Mouse (Mus musculus) T-helper 17 cell (primary cell): Measurements from ENCODE around the gene Stox2.
"Not testable (repeated sequence)": the region's sequence is repeated elsewhere in the genome, so short reads cannot be mapped to it uniquely, and the experiment has no call there.

Experiments used
- in situ Hi-C, 2 experiments: fragments of 300-600 bp; cut with MboI, MseI; formaldehyde crosslinking; loops; 1 replicate in 1 of 2; 2 replicates in 1 of 2; pipeline ENCODE4 v1.15.1; 2025; ENCODE audit warnings: high pct_unique_total_duplicates in 2 of 2

The Stox2 gene

DNA sequence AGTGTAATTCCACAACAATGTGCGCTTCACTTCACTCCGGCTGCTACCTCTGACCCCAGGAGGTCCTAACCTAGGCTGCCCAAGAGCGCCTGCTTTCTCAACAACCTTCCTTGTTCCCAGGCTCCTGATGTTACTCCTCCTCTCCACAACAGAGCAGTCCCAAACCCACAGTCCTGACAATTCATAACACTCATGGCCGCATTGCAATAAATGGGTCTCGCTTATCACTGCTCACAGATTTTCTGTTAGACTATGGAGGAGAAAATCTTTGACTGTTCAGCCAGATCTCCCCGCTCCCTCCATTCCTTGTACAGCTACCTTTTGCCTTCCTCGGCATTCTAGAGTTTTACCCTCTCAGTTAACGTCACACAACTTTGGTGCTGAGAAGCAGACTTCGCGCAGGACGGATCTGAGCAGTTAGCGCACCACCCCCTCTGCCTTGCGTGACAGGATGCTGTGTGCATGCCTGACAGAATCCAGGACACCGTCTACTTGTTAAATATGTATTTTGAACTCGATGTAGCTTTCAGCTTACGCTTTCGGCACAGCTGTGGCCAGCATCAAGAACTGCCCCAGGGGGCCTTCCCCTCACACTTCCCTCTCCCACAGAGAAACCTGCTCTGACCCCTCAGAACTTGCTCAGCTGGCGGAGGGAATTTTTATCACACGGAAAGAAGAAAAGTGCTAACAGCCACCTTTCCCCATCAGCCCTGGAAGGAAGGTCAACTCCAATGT lies at the start of gene Stox2:
Stox2 (minus strand) TSS at position 51 of the 735 bp plus-strand sequence.
- in situ Hi-C loops, result no loop called here

DNA sequence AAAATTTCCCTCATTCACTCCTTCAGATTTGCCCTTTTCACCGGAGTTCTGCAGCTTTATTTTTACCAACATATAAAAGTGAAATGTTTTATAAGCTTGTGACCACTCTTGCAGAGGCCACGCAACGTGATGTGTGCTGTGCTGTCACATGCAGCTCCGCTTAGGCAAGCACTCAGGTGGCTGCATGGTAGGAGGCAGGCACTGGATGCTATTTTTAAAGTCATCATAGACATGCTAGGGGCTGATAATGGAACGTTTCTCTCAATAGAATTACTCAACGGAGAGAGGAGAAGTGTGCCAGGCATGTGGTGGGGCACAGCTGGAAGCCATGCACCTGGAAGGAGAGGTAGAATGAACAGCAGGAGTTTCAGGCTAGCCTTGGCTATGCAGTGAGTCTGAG lies 49.3 kb upstream of the Stox2 start:
- in situ Hi-C loops, result loop anchor here in 1 of 2 experiments (10.0 kb wide), 1 partner anchor 829 kb away; no protein-coding TSS in a partner anchor

DNA sequence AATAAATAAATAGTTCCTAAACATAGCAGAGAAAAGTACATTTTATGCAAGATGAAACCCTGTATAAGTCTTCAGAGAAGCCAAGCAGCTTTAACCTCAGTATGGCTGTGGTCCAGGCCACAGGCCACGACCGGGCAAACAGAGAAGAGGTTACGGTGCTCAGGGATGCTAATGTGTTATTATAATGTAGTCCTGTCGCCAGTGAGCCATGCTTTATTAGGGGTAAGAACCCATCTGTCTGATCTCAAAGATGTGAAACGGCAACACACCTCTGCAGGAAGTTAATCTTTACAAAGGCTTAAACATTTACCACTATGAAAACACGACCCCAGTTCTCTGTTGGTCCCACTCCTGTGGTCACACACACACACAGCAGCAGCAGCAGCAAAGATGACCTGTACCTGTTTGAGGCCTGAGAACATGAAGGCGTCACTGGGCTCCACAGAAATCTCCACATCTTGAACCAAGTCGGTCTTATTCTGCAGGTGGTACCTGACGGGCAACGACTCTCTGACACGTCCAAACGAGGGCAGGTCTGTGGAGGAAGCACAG lies 48.5 kb upstream of the Stox2 start:
- in situ Hi-C loops, result loop anchor here in 1 of 2 experiments (10.0 kb wide), 1 partner anchor 830 kb away; no protein-coding TSS in a partner anchor

DNA sequence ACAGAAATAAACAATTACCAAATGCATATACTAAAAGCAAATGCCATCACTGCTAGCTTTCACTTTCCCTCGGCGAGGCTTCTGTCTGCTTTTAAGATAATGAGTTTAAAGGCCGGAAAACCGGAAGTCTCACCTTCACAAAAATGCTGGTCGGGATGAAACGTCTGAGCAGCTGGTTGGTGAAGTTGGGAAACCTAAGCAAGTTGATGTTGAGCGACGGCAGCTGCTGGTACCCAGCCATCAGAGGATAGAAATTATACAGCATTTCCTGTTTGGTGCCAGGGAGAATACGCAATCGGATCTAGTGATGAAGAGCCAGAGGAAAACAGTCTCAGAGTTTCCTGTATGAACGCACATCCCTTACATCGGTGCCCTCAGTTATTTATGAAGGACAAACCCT lies 46.9 kb upstream of the Stox2 start:
- in situ Hi-C loops, result loop anchor here in 1 of 2 experiments (10.0 kb wide), 1 partner anchor 832 kb away; no protein-coding TSS in a partner anchor

DNA sequence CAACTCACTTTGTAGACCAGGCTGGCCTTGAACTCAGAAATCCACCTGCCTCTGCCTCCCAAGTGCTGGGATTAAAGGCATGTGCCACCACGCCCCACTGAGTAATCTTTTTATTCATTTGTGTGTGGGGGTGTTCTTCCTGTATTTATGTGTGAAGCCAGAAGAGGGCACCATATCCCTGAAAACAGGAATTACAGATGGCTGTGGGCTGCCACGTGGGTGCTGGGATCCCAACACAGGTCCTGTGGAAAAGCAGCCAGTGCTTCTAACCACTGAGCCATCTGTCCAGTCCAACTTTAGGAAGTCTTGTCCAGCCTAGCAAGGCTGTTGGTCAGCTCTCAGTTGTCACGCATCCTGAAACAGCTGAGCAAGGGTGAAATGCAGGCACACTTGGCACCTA lies 41.1 kb upstream of the Stox2 start:
- in situ Hi-C loops, result loop anchor here in 1 of 2 experiments (5.0 kb wide), 1 partner anchor 85 kb away; no protein-coding TSS in a partner anchor

DNA sequence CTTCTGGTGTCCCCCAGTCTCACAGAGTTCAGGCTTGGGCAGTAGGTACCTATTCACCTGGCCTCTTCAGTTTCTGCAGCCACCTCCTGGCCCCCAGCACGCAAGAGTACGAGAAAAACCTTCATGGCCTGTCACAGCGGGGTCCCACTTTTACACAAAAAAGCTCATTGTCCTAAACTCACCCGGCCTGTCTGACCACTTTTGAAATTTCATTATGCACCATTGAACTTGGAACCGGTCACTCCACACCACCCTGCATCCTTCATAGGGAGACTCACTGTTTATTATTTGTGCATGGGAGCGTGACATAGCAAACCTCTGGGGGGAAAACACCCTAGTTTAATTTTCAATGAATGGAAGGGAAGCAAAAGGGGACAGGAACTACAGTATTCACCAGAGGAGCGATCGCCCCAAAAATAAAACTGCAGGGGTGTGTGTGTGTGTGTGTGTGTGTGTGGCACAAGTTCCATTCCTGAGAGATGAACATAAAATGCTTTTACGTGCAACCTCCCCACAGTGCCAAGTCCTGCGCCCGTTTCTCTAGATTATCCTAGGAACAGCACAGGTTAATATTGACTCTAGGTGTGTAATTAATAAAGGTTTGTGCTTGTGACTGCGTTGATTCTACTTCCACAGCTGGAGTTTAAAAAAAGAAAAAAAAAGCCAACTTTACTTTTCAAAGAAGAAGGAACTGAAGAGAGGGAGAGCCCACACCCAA lies 36.4 kb upstream of the Stox2 start:
- in situ Hi-C loops, result no loop called here

DNA sequence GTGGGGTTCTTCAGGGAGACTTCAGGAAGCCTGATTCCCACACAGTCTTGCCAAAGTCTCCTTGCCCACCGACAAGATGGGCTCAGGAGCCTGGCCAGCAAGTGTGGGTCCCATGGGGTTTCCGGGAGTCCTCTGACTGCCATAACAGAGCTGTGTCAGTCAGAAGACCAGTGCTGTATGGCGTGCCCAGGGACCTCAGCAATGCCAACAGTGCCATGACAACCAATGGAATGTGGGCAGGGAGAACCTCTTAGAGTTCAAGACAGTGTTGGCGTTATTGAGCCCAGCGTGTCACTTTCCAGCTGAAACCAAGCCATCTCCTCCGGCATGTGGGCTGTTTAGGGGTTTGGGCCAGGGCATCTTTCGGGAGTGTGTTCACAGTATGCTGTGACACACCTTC lies 33.9 kb upstream of the Stox2 start:
- in situ Hi-C loops, result no loop called here

DNA sequence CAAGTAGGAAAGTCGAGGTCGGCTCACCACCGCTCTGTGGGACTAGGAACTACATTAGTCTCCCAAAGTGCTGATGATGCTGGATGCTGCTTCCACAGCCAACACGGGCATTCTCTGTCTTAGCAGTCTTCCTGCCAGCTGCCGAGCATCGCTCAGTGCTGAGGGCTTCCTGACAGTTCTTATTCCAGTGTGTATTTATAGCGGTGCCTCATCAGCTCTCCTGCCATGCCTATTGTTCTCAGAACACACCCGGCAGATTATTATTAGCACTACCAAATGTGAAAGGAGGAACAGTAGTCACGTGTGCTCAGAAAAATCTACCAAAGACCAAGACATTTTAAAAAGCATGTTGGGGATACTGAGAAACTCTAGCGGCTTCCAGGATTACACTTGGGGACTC lies 15.5 kb upstream of the Stox2 start:
- in situ Hi-C loops, result no loop called here

DNA sequence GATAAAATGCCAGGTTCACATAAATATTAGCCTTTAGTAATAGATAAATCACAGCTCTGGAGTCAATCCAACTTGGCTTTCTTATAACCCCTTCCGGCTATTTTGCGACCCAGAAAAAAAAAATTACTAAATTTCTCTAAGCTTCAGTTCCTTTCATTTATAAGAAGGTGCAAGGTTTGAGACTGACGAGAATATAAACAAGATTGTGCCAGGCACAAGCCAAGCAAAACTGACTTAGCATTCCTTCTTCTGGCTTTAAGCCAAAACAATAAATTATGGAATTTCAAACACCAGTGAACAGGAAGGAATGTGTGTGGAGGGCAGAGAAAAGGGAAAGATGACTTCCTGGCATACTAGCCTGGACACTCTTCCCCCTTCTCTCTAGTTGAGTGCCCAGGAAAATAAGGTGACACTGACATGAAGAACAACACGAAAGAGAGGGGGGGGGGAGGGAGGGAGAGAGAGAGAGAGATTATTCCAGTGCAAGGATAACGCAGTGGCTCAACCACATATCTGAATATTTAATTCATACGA lies 13.1 kb upstream of the Stox2 start:
- in situ Hi-C loops, result no loop called here

DNA sequence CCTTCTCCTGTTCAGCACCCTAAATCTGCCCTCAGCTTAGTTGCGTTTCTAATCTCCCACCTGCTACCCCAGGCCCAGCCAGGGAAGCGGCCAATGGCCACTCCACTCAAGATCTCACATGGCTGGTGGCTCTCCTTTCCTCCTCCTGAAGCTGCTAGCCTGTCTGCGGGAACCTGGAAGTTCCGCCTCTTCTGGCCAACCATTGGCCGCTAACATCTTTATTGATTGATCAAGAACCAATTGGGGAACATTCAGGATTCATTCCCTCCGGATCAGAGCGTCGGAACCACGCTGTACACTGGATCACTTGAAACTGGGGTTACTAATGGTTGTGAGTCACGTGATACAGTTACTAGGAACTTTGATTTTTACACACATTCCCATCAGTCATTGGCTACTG lies 12.4 kb upstream of the Stox2 start:
- in situ Hi-C loops, result no loop called here

DNA sequence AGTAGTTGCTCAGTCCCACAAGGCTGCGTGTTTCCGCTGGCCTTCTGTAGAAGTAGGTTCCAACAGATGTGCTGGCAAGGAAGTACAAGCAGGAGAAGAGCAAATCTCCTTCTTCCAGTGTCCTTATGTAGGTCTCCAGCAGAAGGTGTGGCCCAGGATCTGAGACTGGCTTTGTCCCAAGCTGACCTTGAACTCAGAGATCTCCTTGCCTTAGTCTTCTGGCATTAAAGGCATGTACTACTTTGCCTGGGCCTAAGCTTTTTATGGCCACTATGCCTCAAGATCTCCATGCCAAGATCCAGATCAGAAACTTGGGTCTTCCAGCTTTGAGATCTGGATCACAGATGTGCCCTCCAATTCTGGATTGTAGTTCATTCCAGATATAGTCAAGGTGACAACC lies 3.0 kb upstream of the Stox2 start:
- in situ Hi-C loops, result not testable (repeated sequence)

DNA sequence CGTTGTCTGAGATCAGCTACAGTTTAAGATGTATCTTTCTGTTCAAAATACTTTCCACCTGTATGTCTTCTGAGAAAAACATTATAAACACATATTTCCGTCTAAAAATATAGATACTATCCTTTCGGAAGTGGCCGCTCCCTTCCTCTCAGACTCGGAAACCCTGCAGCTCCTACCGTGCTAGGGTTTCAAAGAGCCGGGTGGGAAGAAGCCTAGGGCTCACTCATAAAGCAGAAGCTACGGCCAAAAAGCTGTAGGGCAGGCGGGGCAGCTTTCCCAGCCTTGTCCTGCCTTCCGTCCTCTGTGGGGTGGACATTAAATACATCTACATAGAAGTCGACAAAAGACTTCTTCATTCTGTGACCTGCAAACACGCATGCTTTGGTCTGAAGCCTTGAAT lies 6.9 kb downstream of the Stox2 start:
- in situ Hi-C loops, result no loop called here

DNA sequence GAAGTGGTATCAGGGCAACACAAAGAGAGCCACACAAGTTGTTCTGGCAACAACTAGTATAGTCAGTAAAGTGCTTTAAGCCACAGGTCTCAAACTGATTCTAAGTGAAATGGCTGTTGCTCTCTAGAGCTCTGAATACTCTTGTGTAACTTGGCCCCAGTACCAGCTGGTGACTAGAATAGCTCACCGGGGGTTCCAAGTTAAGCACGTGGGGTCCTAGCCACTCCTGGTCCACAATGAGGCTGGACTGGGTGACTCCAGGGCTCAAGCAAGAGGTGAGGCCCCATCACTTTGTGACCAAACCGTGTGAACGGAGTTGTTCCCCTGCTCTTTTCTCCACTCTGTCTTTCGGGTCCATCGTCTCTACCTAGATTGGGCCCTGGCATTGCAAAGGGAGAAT lies 8.2 kb downstream of the Stox2 start:
- in situ Hi-C loops, result no loop called here

DNA sequence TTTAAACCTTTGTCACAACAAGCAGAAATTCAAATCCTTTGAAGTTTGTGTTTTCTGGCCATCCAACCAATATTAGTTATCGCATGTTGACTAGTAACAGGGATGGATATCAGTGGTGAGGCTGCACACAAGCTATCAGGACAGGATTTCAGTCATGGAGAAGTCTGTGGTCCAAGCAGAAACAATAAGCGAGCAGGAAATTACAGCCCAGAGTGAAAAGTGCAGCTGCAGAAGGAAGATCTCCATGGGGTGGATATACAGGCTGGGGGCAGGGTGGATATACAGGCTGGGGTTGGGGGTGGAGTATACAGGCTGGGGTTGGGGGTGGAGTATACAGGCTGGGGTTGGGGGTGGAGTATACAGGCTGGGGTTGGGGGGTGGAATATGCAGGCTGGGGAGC lies 10.3 kb downstream of the Stox2 start:
- in situ Hi-C loops, result no loop called here

DNA sequence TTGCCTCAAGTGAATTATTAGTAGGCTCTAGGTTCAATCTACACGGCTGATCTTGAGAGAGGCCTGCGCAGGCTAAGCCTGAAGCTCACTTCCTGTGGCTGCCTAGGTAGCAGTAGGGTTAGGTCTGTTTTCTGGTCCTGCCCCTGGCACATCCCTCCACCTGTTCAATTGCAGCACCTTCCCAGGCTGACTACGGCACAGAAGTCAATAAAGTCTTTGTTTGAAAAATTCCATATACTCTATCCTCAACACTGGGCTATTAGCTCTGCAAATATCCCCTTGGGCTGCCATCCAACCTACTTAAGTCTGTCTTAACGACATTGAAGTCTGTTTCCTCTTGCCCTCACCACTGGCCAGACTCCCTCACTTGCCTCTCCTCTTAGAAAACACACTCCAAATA lies 10.8 kb downstream of the Stox2 start:
- in situ Hi-C loops, result no loop called here

DNA sequence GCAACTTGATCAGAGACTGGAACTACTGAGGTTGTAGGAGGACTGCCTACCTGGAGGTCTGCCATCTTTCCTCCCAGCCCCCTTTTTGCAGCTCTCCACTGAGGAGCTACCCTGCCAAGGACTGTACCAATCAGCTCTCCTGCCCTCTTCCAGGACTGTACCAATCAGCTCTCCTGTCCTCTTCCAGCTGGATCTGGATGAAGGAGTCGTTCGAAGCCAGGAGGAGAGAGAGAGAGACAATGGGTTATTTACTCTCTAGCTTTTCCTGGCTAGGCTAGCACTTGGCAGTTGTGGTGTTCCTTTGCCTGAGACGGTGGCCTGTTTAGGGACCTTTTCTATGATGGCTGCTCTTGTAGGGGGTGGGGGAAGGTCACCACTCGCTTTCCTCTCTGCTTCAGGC lies 14.9 kb downstream of the Stox2 start:
- in situ Hi-C loops, result no loop called here

DNA sequence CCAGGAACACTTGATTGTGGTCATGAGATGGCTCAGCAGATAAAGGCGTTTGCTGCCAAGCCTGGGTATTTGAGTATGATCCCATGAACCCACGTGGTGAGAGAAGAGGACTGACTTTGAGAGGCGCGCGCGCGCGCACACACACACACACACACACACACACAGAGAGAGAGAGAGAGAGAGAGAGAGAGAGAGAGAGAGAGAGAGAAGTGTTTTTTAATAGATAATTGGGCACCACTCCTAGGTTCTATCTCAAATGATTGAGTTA lies 32.0 kb downstream of the Stox2 start:
- in situ Hi-C loops, result not testable (repeated sequence)

DNA sequence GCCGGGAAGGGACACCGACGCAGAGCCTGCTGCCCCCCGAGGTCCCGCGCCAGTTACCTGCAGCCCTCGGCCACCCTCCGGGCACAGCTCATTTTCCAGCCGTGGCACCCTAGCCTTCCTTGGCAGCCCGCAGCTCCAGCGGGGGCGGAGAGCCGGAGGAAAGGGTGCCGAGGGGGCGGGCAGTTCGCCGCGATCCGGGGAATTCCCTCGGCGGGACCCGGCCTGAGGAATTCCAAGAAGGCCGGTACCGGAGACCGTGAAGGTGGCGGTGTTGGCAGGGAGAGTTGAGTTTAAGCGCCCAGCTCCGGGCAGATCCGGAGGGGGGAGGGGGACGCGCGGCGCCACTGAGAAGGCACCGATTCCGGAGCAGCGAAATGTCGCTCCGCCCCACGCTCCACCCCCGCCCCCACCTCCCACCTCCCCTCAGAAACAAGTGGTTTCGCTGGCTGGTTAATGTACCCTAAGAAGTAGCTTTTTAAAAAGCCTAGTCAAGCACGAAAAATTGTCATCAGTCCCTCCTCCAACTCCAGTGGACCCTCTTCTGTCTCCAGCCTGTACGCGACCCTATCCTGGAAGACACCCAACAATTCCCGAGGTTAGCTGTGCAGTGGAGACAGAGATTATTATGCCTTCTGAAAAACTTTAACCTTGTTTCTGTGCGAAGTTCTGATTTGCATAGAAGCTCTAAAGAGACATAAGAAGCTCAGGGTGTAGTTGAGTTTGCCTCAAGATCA lies 32.5 kb downstream of the Stox2 start:
- in situ Hi-C loops, result no loop called here

DNA sequence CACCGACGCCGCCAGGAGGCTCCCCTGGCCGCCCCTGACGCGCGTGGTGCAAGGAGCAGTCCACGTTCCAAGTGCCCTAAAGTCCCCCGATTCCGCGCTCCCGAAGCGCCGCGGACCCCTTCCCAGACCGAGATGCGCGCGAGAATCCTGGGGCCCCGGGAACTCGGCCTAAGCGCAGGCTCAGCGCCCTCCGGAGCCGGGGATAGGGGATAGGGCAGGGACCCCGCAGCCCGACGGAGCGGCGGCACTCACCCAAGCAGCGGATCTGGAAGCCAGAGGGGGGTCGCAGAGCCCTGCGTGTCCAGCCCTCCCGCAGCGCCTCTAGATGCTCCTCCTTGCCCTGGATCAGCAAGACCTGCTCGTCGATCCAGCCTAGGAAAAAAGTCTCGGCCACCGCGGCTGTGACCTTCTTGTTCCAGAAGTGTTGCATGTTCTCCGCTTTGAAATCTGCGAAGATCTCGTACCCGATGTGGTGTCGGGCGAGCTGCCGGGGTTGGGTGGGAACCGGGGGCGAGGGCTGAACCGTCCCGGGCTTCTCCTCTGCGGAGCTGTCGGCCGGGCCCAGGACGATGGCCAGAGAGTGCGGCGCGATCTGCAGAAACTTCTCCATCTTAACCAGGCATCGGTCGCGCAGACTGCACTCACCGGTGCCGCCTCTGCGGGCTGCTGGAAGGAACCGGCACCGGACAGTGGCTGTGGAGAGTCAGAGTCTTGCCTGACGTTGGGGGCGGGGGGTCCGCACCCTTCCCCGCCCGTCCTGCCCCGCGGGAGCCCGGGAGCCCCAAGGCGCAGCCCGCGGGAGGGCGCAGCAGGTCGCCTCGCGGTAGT lies 33.3 kb downstream of the Stox2 start:
- in situ Hi-C loops, result no loop called here

DNA sequence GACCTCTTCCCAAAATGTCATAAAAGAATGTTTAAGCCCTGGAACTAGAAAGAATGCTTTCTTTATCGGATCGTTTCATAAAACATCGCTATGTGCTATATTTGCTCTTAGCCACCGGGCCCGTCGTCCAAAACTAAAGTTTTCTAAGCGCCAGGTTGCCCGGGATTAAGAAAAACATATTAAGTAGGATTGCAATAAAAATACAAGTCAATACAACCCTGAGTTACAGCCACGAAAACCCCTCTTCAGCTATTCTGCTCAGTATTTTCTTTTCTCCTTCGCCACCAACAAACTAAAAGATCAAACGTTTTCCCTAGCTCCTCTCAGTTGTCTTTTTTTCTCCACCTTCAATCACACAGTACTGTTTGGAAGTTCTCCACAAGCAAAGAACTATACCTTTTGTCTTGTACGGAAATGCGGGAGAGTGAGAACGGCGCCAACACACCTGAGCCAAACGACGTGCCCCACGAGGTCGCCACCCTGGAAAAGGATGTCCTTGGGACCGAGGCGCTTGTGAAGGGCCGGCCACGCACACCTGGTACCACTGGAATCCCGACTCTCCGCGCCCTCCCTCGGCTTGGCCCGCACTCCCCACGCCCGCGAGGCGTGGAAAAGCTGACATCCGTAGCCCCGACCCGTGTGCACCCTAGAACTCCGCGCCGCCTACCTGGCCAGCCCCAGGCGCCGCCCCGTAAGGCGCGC lies 34.0 kb downstream of the Stox2 start:
- in situ Hi-C loops, result no loop called here
